16 mouse cellular contexts compared by ENCODE assay signal in the genomic region with DNA sequence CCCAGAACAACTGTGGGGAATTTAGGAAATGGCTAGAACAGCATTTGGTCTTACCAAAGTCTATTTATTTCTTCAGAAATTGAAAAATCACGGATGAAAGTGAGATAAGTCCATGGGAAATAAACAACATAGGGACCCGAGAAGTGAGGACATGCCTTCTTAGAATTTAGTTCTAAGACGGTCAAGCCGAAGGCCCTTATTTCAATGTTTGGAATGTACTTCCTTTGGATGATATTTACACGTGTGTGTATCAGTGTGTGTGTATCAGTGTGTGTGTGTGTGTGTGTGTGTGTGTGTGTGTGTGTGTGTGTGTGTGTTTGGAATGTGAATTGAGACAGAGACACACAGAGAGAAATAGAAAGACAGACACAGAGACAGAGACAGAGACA. TPM values are rescaled to one million over a fixed set of nuclear protein-coding genes. Genes with fewer than 3 reads are reported as not detected.
DNase-seq lines count a peak whose midpoint lies in the region; ATAC-seq and TF ChIP-seq lines count a peak whose summit lies in the region.
"Had no signal": no experiment of that assay in that cellular context is flagged by ENCODE, and none has a peak within 500 bp of the region (broad histone marks: within the 10 kb centered on the region; RNA-seq: fewer than 3 reads in every experiment).

No protein-coding gene starts in this region.

- peak overlapping the region; percentile 65 for H3K27ac ChIP-seq in heart, embryonic 12.5 days (ENCODE audit: poor library complexity, severe bottlenecking)
- H3K27ac ChIP-seq in hindbrain, embryonic 15.5 days (replicated peaks), result peak overlapping the region; percentile 23
- H3K27ac ChIP-seq in hindbrain, postnatal 0 days, result no peak overlapping the region
- peak overlapping the region; percentile 78 for H3K27ac ChIP-seq in lung, postnatal 0 days (ENCODE audit: low read length)
- no peak overlapping the region; the same call in 1 of the 2 replicates for H3K27ac ChIP-seq in stomach, postnatal 0 days (replicated peaks)
- H3K27ac ChIP-seq: limb, embryonic 15.5 days; midbrain, embryonic 15.5 days; neural tube, embryonic 15.5 days had no signal

- H3K27me3 ChIP-seq in heart, embryonic 12.5 days (replicated peaks), result no peaks in the 10 kb centered on the region
- no peaks in the 10 kb centered on the region for H3K27me3 ChIP-seq in hindbrain, embryonic 15.5 days
- H3K27me3 ChIP-seq in hindbrain, postnatal 0 days (ENCODE audit: insufficient read depth, low read length), result no peaks in the 10 kb centered on the region
- H3K27me3 ChIP-seq in lung, postnatal 0 days (replicated peaks; ENCODE audit: insufficient read depth, low read length), result no peaks in the 10 kb centered on the region
- H3K27me3 ChIP-seq in stomach, postnatal 0 days (ENCODE audit: control insufficient read depth, insufficient read depth, low read length), result no peaks in the 10 kb centered on the region
- H3K27me3 ChIP-seq: limb, embryonic 15.5 days; midbrain, embryonic 15.5 days; neural tube, embryonic 15.5 days had no signal

- peaks cover 32% of the 10 kb centered on the region for H3K4me1 ChIP-seq in heart, embryonic 12.5 days (replicated peaks)
- H3K4me1 ChIP-seq in hindbrain, embryonic 15.5 days (replicated peaks), result peaks cover 17% of the 10 kb centered on the region; the same call in 1 of the 2 replicates
- peaks cover 8% of the 10 kb centered on the region; the same call in 1 of the 2 replicates for H3K4me1 ChIP-seq in hindbrain, postnatal 0 days (ENCODE audit: insufficient read depth, low read length)
- H3K4me1 ChIP-seq in lung, postnatal 0 days (ENCODE audit: insufficient read depth, low read depth, low read length), result peaks cover 13% of the 10 kb centered on the region; the same call in 1 of the 2 replicates
- H3K4me1 ChIP-seq in stomach, postnatal 0 days (replicated peaks; ENCODE audit: control insufficient read depth, insufficient read depth), result 0 out of 2 replicates have a peak, but pooled peaks cover 3% of the 10 kb centered on the region

- H3K36me3 ChIP-seq in heart, embryonic 12.5 days, result no peaks in the 10 kb centered on the region
- no peaks in the 10 kb centered on the region for H3K36me3 ChIP-seq in hindbrain, embryonic 15.5 days
- H3K36me3 ChIP-seq in hindbrain, postnatal 0 days (ENCODE audit: insufficient read depth, low read length), result no peaks in the 10 kb centered on the region
- no peaks in the 10 kb centered on the region for H3K36me3 ChIP-seq in lung, postnatal 0 days (ENCODE audit: insufficient read depth, low read length)
- no peaks in the 10 kb centered on the region for H3K36me3 ChIP-seq in stomach, postnatal 0 days (ENCODE audit: control insufficient read depth, insufficient read depth, low read length)
- H3K36me3 ChIP-seq: limb, embryonic 15.5 days; midbrain, embryonic 15.5 days; neural tube, embryonic 15.5 days had no signal

- H3K9me3 ChIP-seq in heart, embryonic 12.5 days (replicated peaks), result no peaks in the 10 kb centered on the region
- H3K9me3 ChIP-seq in hindbrain, embryonic 15.5 days, result no peaks in the 10 kb centered on the region
- no peaks in the 10 kb centered on the region for H3K9me3 ChIP-seq in hindbrain, postnatal 0 days (ENCODE audit: low read length)
- no peaks in the 10 kb centered on the region for H3K9me3 ChIP-seq in lung, postnatal 0 days (ENCODE audit: low read length)
- no peaks in the 10 kb centered on the region for H3K9me3 ChIP-seq in stomach, postnatal 0 days (ENCODE audit: control insufficient read depth, low read length)
- H3K9me3 ChIP-seq: limb, embryonic 15.5 days; midbrain, embryonic 15.5 days; neural tube, embryonic 15.5 days had no signal

- no peak overlapping the region for H3K4me3 ChIP-seq in heart, embryonic 12.5 days
- H3K4me3 ChIP-seq in hindbrain, embryonic 15.5 days, result no peak overlapping the region
- no peak overlapping the region for H3K4me3 ChIP-seq in hindbrain, postnatal 0 days (ENCODE audit: low read length)
- H3K4me3 ChIP-seq in lung, postnatal 0 days (ENCODE audit: low read depth, low read length), result no peak overlapping the region
- no peak overlapping the region for H3K4me3 ChIP-seq in stomach, postnatal 0 days (ENCODE audit: low read depth, low read length)
- H3K4me3 ChIP-seq: limb, embryonic 15.5 days; midbrain, embryonic 15.5 days; neural tube, embryonic 15.5 days had no signal

- ATAC-seq in heart, embryonic 12.5 days (ENCODE audit: insufficient number of reproducible peaks, low FRiP score), result no peak
- no peak for ATAC-seq in hindbrain, embryonic 15.5 days (ENCODE audit: low FRiP score, low read depth)
- ATAC-seq in hindbrain, postnatal 0 days, result no peak
- peak; percentile 42; the same call in 1 of the 2 replicates for ATAC-seq in lung, postnatal 0 days
- ATAC-seq in stomach, postnatal 0 days (ENCODE audit: low FRiP score, low TSS enrichment), result 0 out of 2 replicates have a peak, but pooled peaks have one; percentile 18
- ATAC-seq: midbrain, embryonic 15.5 days had no signal

- no peak overlapping the region for H3K9ac ChIP-seq in heart, embryonic 12.5 days
- H3K9ac ChIP-seq in hindbrain, embryonic 15.5 days, result no peak overlapping the region
- H3K9ac ChIP-seq in hindbrain, postnatal 0 days (replicated peaks; ENCODE audit: low read length), result no peak overlapping the region
- no peak overlapping the region for H3K9ac ChIP-seq in lung, postnatal 0 days (replicated peaks; ENCODE audit: low read depth)
- no peak overlapping the region for H3K9ac ChIP-seq in stomach, postnatal 0 days (ENCODE audit: low read length)
- H3K9ac ChIP-seq: limb, embryonic 15.5 days; midbrain, embryonic 15.5 days; neural tube, embryonic 15.5 days had no signal

- H3K4me2 ChIP-seq in heart, embryonic 12.5 days, result peak overlapping the region; percentile 37; the same call in 1 of the 2 replicates
- no peak overlapping the region for H3K4me2 ChIP-seq in hindbrain, embryonic 15.5 days
- H3K4me2 ChIP-seq in hindbrain, postnatal 0 days (ENCODE audit: low read depth, low read length), result no peak overlapping the region
- no peak overlapping the region for H3K4me2 ChIP-seq in lung, postnatal 0 days (replicated peaks; ENCODE audit: low read depth, low read length)
- no peak overlapping the region for H3K4me2 ChIP-seq in stomach, postnatal 0 days (replicated peaks; ENCODE audit: low read depth)
- H3K4me2 ChIP-seq: limb, embryonic 15.5 days; midbrain, embryonic 15.5 days; neural tube, embryonic 15.5 days had no signal

- peak; percentile 43; the same call in 1 of the 2 replicates for TF ChIP-seq EP300 in lung, postnatal 0 days (IDR thresholded peaks at IDR 0.05)
- TF ChIP-seq EP300 in stomach, postnatal 0 days (optimal IDR thresholded peaks at IDR 0.05), result no peak

- 51% methylated on average over 5 of the region's 5 CpGs for WGBS in heart, embryonic 12.5 days
- 72% methylated on average over 5 of the region's 5 CpGs for WGBS in hindbrain, embryonic 15.5 days
- 61% methylated on average over 5 of the region's 5 CpGs for WGBS in hindbrain, postnatal 0 days
- 8% methylated on average over 5 of the region's 5 CpGs for WGBS in lung, postnatal 0 days
- WGBS in stomach, postnatal 0 days, result 39% methylated on average over 5 of the region's 5 CpGs

- no peak for TF ChIP-seq CTCF in hindbrain, postnatal 0 days (IDR thresholded peaks at IDR 0.05; ENCODE audit: low read depth)
- no peak for TF ChIP-seq CTCF in lung, postnatal 0 days (IDR thresholded peaks at IDR 0.05)
- TF ChIP-seq CTCF in stomach, postnatal 0 days (IDR thresholded peaks at IDR 0.05; ENCODE audit: low read depth), result no peak

- DNase-seq in heart, adult 8-10 months (ENCODE audit: low spot score), result no peak
- DNase-seq in hindbrain, postnatal 0 days (ENCODE audit: low spot score), result no peak
- DNase-seq in lung, postnatal 0 days (ENCODE audit: low spot score), result no peak
- DNase-seq in lung, postnatal 4 days, result no peak
- no peak for DNase-seq in stomach, postnatal 0 days (ENCODE audit: low spot score)
- DNase-seq in urinary bladder, postnatal 36 days (ENCODE audit: low spot score in 2 of 2), result no peak
- DNase-seq: B cell, adult 2 months; cerebellum, adult 11-12 months; embryo, embryonic 11 days; spleen, adult 18-20 months; thymus, postnatal 14 days had no signal

RNA-seq across cellular contexts. Expression of a gene that starts 35.3 kb away (rescaled TPM):
- polyA plus RNA-seq in heart, embryonic 12.5 days (2016; fragmentation: Nextera tagmentation; extraction: Ambion mirVana), result 29.8 and 32.8 TPM in 2 replicates
- 10 to 100 TPM; 19.6 to 23.3 (median 21.5) TPM for total RNA-seq in heart, adult 8-10 months (2022)
- polyA plus RNA-seq in hindbrain, embryonic 15.5 days (2015; fragmentation: Nextera tagmentation; extraction: Ambion mirVana), result 33.8 and 37.0 TPM in 2 replicates
- 21.1 and 24.8 TPM in 2 replicates for total RNA-seq in hindbrain, postnatal 0 days (2014; rRNA removed)
- polyA plus RNA-seq in hindbrain, postnatal 0 days (2015; fragmentation: Nextera tagmentation; extraction: Ambion mirVana), result 24.9 and 28.8 TPM in 2 replicates
- 18.6 and 20.6 TPM in 2 replicates for polyA plus RNA-seq in lung, postnatal 0 days (2015; fragmentation: Nextera tagmentation; extraction: Ambion mirVana)
- 17.6 and 18.6 TPM in 2 replicates for polyA plus RNA-seq in stomach, postnatal 0 days (2015; fragmentation: Nextera tagmentation; extraction: Ambion mirVana)

Comparison
In these comparisons a context has a peak if more than half of its experiments do, and no peak if none do; other contexts are left out.
1. H3K27ac ChIP-seq: peak in heart, embryonic 12.5 days (single experiment), hindbrain, embryonic 15.5 days (single experiment) and lung, postnatal 0 days (single experiment); none in hindbrain, postnatal 0 days (single experiment) and stomach, postnatal 0 days (single experiment).
2. ATAC-seq: peak in lung, postnatal 0 days (single experiment) and stomach, postnatal 0 days (single experiment); none in heart, embryonic 12.5 days (single experiment), hindbrain, embryonic 15.5 days (single experiment) and hindbrain, postnatal 0 days (single experiment).